Mouse (Mus musculus) layer of hippocampus, adult 9-11 months (tissue): ENCODE results near the gene Lrrc32.

ENCODE experiments used
- DNase-seq: peaks from one replicate; pipeline ENCODE4 v3.0.0; 2022

Lrrc32 gene

DNA sequence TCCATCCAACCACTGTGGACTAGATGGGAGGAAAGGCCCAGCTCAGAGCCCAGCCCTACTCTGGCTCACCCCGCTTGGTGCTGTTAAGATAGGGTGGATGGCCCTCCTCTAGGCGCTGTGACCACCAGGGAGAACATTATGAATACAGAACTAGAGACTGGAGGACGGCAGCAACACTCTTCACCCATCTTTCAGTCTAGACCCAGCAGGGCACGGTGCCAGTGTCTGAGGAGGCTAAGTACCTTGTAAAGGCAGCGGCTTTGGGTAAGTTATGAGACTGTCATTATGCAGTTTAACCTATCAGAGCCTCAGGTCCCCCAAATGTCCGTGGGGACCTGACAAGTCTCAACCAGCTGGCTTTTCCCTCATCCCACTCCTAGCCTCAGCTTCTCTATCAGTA, at the start of gene Lrrc32:
TSS of gene Lrrc32 (plus strand) at position 153 of the 400 bp plus-strand sequence.
- DNase-seq, result no peak

DNA sequence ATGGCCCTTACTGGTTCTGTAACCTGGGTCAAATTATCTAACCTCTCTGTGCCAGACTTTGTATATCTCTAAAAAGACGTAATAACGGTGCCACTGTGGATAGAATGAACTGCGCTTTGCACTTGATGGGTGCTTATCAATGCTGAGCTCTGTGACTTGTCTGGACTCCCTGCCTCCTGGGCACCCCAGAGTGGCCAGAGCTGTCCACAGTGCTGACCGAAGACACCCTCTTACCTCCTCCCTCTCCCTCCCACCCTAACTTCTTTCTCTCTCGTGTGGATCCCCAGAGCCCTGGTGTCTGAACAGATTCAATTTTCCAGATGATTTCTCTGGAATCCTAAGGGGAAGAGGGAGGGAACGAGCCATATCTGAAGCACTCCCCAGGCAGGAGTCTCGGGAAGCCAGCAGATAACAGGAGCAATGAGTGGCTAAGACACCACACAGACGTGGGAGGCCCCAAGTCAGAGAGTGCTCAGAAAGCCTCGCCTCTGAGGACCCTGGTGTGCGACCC, 49.1 kb upstream of the Lrrc32 start, which contains the start of gene Gucy2d:
TSS of gene Gucy2d (plus strand) at position 461 of the 511 bp plus-strand sequence.
- DNase-seq, result no peak

DNA sequence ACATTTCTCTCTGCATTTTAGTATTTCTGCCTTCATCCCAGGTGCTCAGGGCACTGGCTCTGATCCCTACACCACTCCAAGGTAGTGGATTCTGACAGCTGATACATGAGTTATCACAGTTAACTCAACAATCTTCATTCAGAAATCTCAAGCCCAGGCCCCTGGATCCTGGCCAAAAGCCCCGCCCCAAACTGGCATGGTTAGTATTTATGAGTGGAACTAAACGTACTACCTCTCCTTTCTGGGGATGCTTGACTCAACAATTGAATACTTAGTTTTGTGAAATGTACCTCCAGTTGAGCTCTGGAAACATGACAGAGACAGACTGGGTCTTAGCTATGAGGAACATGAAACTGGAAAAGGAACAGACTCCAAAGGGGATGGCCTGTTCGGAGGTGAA, 42.2 kb upstream of the Lrrc32 start:
- no peak for DNase-seq

DNA sequence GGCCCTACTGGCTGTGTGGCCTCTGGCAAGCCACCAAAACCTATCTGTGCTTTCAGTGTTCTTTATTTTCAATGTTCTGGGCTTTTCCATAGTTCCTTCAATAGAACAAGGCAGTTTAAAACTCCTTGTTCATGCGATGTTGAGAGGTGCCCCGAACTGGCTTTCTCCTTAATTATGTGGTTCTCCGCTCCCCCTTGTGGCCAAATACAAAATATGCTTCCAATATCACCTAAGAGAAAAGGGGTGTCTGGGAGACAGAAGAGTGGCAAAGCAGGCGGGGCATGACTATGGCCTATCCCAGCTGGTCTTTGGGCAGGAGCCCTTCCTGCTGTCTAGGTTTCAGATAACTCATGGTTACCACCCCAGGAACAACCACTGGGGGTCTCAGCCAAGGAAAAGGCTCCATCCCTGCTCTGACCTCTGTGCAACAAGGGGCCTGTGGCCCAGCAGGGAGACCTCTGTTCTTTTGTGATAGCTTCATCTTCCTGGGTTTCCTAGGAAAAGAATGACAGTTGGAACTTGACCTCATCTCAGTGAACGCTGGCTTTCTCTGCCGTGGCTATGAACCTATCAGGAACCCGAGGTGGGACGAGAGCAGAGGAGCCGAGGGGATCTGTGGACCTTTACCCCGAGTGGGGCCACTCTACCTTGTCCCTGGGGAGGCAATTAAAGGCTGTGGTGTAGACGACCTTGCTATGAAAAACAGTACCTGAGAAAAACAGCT, 41.3 kb upstream of the Lrrc32 start:
- no peak for DNase-seq

DNA sequence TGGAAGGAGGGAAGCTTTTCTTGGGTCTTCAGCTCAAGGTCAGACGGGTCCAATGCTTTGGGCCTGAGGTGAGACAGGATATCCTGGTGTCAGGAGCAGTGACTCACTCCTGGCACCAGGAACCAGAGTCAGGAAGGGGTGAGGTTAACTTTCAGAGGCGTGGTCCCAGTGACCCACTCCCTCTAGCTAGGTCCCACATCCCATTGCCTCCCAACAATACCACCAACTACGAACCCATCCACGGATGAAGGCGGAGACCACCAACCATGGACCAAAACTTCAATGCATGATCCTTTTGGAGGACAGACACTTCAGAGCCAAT, 40.8 kb upstream of the Lrrc32 start:
- DNase-seq, result no peak

- DNase-seq, result no peak
Observed at GRCm38 (mm10) chr7:98449696-98450095, 39.4 kb upstream of the Lrrc32 start.

DNA sequence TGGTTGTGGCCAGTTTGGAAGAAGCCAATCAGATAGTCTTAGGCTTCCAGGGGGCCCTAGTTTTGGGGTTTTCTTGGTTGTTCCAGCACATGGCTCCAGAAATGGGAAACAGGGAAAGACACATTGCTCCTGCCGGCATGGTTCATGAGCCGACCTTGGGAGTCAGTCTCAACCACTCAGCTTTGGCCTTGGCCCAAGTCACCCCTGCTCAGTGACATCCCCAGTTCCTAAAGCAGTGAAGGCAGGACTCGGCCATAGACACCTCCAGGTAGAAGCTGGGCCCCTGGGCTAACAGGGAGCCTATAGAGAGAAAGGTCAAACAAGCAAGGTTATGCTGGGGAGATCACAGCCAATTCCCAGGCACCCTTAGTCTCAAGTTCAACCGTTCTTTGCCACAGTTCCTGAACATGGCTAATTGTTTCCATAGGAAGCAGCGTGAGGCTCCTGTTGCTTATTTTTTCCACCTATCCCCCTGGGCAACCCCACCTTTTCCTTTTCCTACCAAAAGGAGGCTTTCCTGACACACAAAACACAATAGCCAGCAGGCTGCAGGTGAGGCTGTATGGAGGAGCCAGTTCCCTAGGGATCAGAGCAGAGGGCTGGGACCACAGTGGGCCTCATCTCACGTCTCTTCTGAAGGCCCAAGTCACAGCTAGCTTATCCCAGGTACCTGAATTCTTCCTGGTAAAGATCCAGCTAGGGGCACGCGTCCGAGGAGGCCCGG, 34.5 kb upstream of the Lrrc32 start:
- no peak for DNase-seq

DNA sequence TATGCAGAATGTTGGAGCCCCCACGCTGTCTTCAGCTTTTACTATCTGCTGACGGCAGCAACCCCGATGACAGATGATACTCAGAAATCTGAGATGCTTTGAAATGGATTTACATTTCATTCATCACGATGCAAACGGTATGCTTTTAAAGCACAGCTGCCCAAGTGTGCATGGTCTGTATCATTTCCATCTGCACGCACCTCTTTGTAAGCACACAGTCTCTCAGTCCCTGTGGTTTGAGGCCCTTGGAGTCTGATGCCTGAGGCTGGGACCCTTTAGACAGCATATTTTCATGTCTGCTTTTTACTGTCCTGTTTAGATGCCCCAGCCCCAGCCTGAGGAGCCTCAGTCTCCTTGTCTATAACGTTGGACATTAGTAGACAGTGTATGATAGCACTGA, 28.8 kb upstream of the Lrrc32 start:
- DNase-seq, result no peak

DNA sequence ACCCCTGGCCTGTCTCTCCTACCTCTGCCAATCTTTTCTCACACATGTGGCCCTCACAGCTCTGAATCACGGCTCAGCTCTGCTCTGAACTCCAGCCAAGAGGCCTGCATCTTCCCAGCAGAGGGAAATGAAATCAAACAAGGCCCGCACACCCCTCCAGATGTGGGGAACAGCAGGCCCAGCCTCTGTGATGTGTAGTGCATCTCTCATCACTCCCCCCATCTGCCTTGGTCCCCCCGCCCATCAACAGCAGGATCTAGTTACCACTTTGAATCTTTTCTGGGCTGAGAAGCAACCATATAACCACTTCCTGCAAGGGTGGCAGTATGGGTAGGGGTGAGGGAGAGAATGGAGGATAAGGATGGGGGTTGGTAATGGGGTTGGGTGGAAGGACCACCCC, 20.0 kb upstream of the Lrrc32 start:
- DNase-seq, result no peak

DNA sequence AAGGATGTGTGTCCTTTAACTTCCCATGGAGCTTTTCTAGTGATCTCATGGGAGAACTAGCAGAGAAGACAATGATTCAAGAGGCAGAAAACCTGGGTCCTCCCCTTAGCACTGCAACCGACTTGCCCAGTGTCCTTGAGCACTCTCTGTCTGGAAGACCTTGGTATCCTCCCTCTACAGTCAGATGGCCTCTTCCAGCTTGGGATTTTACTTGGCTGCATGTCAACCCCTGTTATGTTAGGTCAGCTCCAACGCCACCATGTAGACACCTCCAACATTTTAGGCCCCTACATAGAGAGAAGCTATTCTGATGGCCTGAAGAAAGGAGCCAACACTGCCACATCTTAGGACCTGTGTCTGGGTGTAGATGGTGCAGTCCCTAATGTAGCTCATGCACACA, 16.6 kb upstream of the Lrrc32 start:
- no peak for DNase-seq

GRCm38 (mm10) chr7:98474558-98474957, 14.5 kb upstream of the Lrrc32 start:
- DNase-seq, result no peak

DNA sequence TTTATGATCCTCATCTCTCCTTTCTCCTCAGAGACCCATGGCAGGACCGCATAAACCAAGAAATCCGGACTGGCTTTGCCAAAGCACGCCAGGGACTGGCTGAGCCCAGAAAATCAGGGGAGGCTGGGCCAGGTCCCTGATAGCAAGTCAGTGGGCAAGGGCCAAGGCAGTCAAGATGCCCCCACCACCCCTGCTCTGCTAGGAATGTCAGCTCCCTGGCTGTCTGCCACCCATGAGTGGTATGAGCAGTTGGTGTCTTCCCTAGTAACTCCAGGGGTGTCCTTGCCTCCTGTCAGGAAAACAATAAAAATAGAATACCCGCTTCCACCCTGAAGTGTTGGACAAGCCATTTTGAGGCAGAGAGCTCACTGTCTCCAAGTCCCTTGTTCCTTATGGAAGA, 11.9 kb upstream of the Lrrc32 start:
- no peak for DNase-seq

DNA sequence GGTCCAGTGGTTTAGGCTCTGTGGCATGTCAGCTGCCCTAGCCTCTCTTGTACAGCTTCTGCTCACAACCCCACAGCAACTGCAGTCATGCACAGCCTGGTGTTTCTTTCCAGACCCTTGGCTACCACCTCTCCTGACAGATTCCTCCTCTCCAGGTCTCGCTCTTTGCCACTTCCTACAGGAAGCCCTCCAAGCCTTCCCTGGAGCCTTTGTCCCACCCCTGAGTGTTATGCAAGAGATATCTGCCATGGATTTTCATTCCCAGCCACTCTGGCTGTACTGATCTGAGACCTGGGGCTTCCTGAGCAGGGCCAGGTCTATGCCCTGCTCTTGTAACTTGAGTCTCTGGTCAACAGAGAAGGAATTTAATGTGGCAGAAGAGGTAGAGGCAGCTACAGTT, 8.6 kb upstream of the Lrrc32 start:
- DNase-seq, result no peak

GRCm38 (mm10) chr7:98481066-98481734, 7.9 kb upstream of the Lrrc32 start:
- DNase-seq, result peak; percentile 60

DNA sequence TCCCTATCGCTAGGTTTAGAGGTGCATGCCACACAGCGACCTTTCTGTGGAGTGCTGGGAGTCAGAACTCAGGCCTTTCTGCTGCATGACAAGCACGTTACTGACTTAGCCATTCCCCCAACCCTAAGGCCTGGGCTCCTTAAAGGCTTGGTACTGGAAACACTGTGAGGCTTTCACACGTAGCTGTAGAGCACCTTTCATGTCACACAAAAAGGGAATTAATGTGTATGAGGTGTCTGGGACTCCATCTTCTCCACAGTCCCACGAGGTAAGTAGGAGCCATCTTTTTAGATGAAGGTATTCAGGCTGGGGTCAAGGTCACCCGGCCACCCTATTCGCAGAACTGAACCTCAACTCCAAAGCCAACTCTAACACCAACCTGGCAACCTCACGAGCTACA, 7.2 kb upstream of the Lrrc32 start:
- DNase-seq, result no peak

DNA sequence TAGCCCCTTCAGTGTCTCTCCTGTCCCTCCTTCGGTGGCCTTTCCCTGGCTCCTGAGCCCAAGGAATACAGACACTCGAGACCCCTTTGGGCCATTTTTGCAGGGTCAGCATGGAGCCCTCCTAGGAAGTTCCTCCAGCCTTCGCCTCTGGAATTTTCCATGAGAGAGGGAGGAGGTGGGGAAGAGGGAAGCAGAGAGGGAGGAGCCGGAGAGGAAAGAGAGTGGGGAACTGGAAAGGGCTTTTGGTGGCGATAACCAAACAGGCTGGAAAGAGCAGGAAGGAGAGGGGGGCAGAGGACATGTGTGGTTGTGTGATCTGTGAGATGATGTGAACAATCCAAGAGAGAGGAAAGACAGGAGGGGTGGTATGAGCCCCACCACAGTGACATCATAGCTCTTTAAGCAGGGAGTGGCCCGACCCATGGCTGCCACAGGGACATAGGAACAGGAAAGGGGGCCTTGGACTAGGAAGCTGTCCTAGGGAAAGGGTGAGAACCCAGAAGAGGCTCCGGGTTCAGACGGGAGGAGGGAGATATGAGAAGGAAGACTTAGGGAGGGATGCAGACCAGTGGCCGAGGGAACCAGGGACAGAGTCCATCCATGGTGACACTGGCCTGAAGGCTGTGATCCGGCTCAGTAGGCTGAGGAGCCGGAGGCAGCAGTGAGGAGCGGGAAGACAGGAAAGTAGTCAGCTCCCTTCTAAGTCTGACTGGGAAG, 6.4 kb upstream of the Lrrc32 start:
- DNase-seq, result no peak

DNA sequence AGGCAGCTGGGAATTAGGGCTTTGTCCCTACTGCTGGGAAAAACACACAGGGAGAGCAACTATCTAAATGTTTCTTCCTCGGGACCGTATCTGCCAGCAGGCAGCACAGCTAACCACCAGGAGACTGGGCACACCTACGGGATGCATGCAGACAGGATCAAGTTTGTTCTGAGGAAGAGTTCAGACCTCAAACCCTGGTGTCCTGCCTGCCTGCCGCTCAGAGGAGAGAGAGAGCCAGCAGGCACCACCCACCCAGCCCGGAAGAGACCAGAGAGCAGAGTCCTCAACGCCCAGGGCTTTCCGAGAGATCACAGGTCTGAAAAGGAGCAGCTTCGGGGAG, 5.8 kb upstream of the Lrrc32 start:
- DNase-seq, result no peak

- DNase-seq, result no peak
Observed at GRCm38 (mm10) chr7:98484878-98485277, 4.2 kb upstream of the Lrrc32 start.

DNA sequence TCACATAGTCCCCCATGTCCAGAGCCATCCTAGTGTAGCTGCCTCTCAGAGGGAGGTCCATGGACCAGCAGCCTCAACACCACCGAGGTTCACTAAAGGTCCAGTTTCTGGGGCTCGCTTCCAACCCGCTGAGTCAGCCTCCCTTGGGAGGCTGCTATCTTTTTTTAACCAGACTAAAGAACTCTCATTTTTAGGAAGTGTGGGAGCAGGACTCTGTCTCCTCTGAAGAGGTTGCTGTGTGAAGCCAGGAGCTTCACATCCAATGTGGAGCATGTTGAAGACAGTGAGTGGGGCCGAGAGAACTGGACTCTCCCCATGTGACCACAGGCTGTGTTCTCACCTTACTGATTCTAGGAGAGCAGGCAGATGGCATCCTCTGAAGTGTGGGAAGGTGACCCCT, 3.6 kb upstream of the Lrrc32 start:
- no peak for DNase-seq

GRCm38 (mm10) chr7:98486471-98486917, 2.6 kb upstream of the Lrrc32 start:
- DNase-seq, result no peak

DNA sequence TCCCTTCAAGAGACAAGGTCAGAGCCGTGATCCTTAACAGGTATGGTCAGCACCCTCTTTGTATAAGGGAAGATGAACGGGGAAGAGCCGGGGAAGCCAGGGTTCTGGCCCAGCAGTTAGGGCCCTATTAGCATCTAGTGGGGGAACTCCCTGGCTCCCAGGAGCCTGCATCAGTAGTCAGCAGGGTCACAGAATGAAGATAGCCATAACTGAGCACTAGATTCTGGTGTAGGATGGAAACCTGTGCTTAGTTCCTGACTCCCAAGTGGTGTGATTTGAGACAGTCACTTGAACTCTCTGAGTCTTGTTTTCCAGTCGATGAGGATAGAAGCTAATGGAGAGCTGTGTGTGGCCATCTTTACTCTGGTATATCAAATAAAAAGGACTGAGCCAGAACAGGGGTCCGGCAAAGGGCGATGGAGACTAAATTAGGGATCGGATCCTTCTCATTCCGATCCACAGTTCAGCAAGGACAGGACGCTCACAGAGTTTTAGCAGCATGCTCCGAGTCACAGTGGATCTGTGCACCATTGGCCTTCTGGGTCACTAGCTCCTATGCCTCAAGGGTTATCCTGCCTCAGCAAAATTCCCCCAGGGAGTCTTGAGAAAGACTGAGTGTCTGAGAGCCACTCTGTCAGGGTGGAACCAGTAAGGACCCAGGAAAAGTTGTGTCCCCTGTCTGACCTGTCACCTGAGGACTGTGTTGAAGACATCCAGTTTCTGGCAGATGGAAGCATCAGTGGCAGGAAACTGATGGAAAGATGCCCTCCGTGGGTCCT, 1.7 kb upstream of the Lrrc32 start:
- no peak for DNase-seq

DNA sequence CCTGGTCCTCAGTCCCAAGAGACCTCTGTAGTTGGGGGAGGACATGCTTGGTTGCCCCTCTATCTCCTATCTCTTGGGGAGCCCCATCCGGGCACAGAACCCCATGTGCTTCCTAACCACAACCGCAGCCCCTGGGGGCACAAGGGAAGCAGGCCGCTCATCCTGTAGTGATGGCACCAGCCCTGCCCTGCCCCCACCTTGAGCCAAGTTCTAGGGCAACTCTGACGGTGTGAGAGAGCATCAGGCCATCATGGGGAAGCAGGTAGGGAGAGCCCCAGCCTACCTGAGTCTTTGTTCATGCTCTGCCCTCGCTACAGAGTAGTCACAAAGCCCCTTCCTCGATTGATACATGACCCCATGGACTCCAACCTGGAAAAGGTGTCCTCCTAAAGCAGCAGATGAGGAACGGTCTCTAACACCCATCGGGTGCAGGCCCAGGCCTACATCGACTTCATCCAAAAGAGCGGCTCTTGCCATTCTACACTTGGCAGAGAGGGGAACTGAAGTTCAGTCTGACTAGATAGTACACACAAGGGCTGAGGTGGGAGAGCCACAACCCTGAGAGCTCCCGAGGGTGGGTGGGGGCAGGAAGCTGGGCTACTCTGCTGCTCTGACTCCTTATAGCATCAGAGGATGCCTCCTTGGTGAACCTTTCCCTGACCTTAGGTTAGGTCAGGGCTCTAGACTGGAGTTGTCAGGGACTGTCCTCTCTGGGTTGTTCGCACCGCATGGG, 519 bp upstream of the Lrrc32 start:
- DNase-seq, result no peak
